In the genomic region with DNA sequence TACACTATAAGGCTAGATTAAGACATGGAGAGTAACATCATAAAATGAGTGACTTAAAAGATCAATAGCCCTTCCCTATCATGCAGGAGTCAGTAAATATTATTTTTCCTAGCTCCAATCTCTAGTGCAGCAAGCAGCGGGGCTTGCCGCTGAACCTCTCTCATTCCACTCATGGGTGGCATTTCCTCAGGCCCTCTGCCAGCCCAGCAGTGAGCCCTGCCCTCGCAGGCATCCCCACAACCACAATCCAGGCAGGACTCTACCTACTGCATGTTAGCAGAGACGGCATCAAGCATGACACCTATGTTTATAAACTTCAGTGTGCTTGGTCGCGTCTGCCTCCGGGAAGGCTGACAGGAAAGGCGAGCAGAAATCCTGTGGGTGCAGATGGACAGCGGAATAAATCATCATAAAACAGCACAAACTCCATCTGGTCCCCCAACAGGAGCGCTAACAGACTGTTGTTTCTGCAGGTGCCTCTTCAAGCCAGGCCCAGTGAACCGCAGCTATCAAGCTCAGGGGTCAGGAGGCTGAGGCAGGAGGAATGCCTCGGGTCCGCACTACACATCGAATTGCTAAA, we compare ENCODE assay signal across 29 mouse cellular contexts. TPM values are rescaled to one million over a fixed set of nuclear protein-coding genes. Genes with fewer than 3 reads are reported as not detected.
DNase-seq lines count a peak whose midpoint lies in the region; ATAC-seq and TF ChIP-seq lines count a peak whose summit lies in the region.
"Had no signal": no experiment of that assay in that cellular context is flagged by ENCODE, and none has a peak within 500 bp of the region (broad histone marks: within the 10 kb centered on the region; RNA-seq: fewer than 3 reads in every experiment).

No protein-coding gene starts in this region.

- no peak for TF ChIP-seq CTCF in midbrain, postnatal 0 days (IDR thresholded peaks at IDR 0.05)

- H3K4me2 ChIP-seq in midbrain, postnatal 0 days (ENCODE audit: low read depth, low read length, poor library complexity, severe bottlenecking): no peak overlapping the region
- H3K4me2 ChIP-seq: embryonic facial prominence, embryonic 12.5 days; intestine, embryonic 15.5 days; liver, embryonic 12.5 days; midbrain, embryonic 12.5 days; neural tube, embryonic 13.5 days had no signal

- no peak overlapping the region for H3K9ac ChIP-seq in midbrain, postnatal 0 days (replicated peaks; ENCODE audit: low read length, poor library complexity, severe bottlenecking)
- H3K9ac ChIP-seq: embryonic facial prominence, embryonic 12.5 days; intestine, embryonic 15.5 days; liver, embryonic 12.5 days; liver, postnatal 0 days; midbrain, embryonic 12.5 days; neural tube, embryonic 13.5 days had no signal

- no peaks in the 10 kb centered on the region for H3K4me1 ChIP-seq in midbrain, embryonic 10.5 days
- H3K4me1 ChIP-seq in midbrain, postnatal 0 days (ENCODE audit: insufficient read depth, low read length): no peaks in the 10 kb centered on the region
- H3K4me1 ChIP-seq: embryonic facial prominence, embryonic 12.5 days; hindbrain, embryonic 10.5 days; intestine, embryonic 15.5 days; liver, embryonic 12.5 days; midbrain, embryonic 12.5 days; neural tube, embryonic 13.5 days had no signal

- no peak overlapping the region for H3K27ac ChIP-seq in midbrain, embryonic 10.5 days (replicated peaks)
- H3K27ac ChIP-seq in midbrain, postnatal 0 days (ENCODE audit: low read depth, low read length): no peak overlapping the region
- H3K27ac ChIP-seq: embryonic facial prominence, embryonic 12.5 days; hindbrain, embryonic 10.5 days; hindbrain, postnatal 0 days; intestine, embryonic 15.5 days; liver, embryonic 12.5 days; midbrain, embryonic 12.5 days; neural tube, embryonic 13.5 days had no signal

- WGBS in midbrain, embryonic 10.5 days: 91% methylated on average over 14 of the region's 14 CpGs
- 92% methylated on average over 14 of the region's 14 CpGs for WGBS in midbrain, postnatal 0 days

- no peak for ATAC-seq in midbrain, postnatal 0 days (ENCODE audit: low FRiP score)
- ATAC-seq: activated CD4-positive, CD25-positive, alpha-beta regulatory T cell, adult 4 months; hindbrain, postnatal 0 days; intestine, embryonic 15.5 days; liver, embryonic 12.5 days; liver, postnatal 0 days had no signal

- DNase-seq in heart, adult 11 months: peak; percentile 68
- DNase-seq in heart, adult 8-10 months (ENCODE audit: low spot score): no peak
- DNase-seq in midbrain, embryonic 10.5 days (ENCODE audit: low spot score): peak; percentile 11
- DNase-seq in midbrain, postnatal 0 days (ENCODE audit: low spot score): no peak
- peak; percentile 41 for DNase-seq in cerebellum, adult 8-10 months
- peak; percentile 36 to 45 for DNase-seq in cerebellum, postnatal 36 days
- DNase-seq in left cerebral cortex, adult 9 months (ENCODE audit: low spot score in 2 of 2): no peak
- DNase-seq in thymus, postnatal 4 days: no peak
- DNase-seq: adrenal gland, adult 2 months; adrenal gland, postnatal 36 days; B cell, adult 2 months; embryo, embryonic 11 days; gastrocnemius, postnatal 25 days; heart, adult 18-20 months; heart, postnatal 14 days; kidney, adult 2 months; kidney, postnatal 10 days; layer of hippocampus, adult 9-11 months; liver, postnatal 0 days; lung, postnatal 36 days; right cerebral cortex, postnatal 4 days had no signal

- peaks cover 91% of the 10 kb centered on the region for H3K36me3 ChIP-seq in midbrain, embryonic 10.5 days
- H3K36me3 ChIP-seq in midbrain, postnatal 0 days (ENCODE audit: insufficient read depth, low read length): peaks cover 67% of the 10 kb centered on the region

- no peak overlapping the region for H3K4me3 ChIP-seq in midbrain, embryonic 10.5 days
- no peak overlapping the region for H3K4me3 ChIP-seq in midbrain, postnatal 0 days (ENCODE audit: low read depth, low read length)
- H3K4me3 ChIP-seq: embryonic facial prominence, embryonic 12.5 days; hindbrain, embryonic 10.5 days; intestine, embryonic 15.5 days; liver, embryonic 12.5 days; midbrain, embryonic 12.5 days; neural tube, embryonic 13.5 days had no signal

- no peaks in the 10 kb centered on the region for H3K27me3 ChIP-seq in midbrain, embryonic 10.5 days (ENCODE audit: low read depth, poor library complexity, severe bottlenecking)
- no peaks in the 10 kb centered on the region for H3K27me3 ChIP-seq in midbrain, postnatal 0 days (ENCODE audit: insufficient read depth, low read length)
- H3K27me3 ChIP-seq: embryonic facial prominence, embryonic 12.5 days; intestine, embryonic 15.5 days; liver, embryonic 12.5 days; midbrain, embryonic 12.5 days; neural tube, embryonic 13.5 days had no signal

- no peaks in the 10 kb centered on the region for H3K9me3 ChIP-seq in midbrain, embryonic 10.5 days (replicated peaks)
- H3K9me3 ChIP-seq in midbrain, postnatal 0 days (ENCODE audit: low read length): no peaks in the 10 kb centered on the region
- H3K9me3 ChIP-seq: embryonic facial prominence, embryonic 12.5 days; hindbrain, embryonic 10.5 days; intestine, embryonic 15.5 days; liver, embryonic 12.5 days; midbrain, embryonic 12.5 days; neural tube, embryonic 13.5 days had no signal

RNA-seq across cellular contexts. Expression of a gene that starts 52.3 kb away (rescaled TPM):
- 10 to 100 TPM; 53.9 to 67.7 (median 65.2) TPM for total RNA-seq in heart, adult 8-10 months (2022)
- polyA plus RNA-seq in midbrain, embryonic 10.5 days (2016; fragmentation: Nextera tagmentation; extraction: Ambion mirVana): 55.2 and 60.3 TPM in 2 replicates
- total RNA-seq in midbrain, postnatal 0 days (2014; rRNA removed): 88.0 and 114 TPM in 2 replicates
- polyA plus RNA-seq in midbrain, postnatal 0 days (2015; fragmentation: Nextera tagmentation; extraction: Ambion mirVana): 106 and 112 TPM in 2 replicates

Comparison
In these comparisons a context has a peak if more than half of its experiments do, and no peak if none do; other contexts are left out.
1. DNase-seq: peak in heart, adult 11 months (single experiment), midbrain, embryonic 10.5 days (single experiment), cerebellum, adult 8-10 months (single experiment) and cerebellum, postnatal 36 days (2 of 2); none in heart, adult 8-10 months (single experiment), midbrain, postnatal 0 days (single experiment), left cerebral cortex, adult 9 months (0 of 2) and thymus, postnatal 4 days (single experiment).